Mouse (Mus musculus): ENCODE measurements around the gene Etv4.

Etv4 gene

DNA sequence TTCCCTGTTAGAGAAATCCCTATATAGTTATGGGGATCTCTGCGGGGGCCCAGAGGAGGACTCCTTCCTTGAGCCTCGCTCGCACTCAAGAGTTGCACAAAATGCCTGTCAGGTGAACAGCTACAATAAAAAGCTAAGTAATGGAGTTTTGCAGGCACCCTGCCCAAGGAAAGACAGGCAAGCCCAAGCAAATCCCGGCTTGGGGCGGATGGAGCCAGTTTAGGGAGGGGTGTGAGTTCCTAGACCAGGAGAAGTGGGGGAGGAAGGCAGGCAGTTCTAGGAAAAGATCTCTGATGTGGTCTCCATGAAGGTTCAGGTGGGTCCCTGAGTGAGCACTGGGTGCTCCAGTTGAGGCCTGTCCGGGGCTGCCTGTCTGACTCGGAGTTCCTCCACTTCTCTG lies 1.5 kb upstream of the Etv4 start:
- in situ Hi-C loops (cut with MboI, MseI), result no loop called here

GRCm38 (mm10) chr11:101785852-101786205 lies 658 bp upstream of the Etv4 start:
- in situ Hi-C loops (cut with MboI, MseI), result no loop called here

DNA sequence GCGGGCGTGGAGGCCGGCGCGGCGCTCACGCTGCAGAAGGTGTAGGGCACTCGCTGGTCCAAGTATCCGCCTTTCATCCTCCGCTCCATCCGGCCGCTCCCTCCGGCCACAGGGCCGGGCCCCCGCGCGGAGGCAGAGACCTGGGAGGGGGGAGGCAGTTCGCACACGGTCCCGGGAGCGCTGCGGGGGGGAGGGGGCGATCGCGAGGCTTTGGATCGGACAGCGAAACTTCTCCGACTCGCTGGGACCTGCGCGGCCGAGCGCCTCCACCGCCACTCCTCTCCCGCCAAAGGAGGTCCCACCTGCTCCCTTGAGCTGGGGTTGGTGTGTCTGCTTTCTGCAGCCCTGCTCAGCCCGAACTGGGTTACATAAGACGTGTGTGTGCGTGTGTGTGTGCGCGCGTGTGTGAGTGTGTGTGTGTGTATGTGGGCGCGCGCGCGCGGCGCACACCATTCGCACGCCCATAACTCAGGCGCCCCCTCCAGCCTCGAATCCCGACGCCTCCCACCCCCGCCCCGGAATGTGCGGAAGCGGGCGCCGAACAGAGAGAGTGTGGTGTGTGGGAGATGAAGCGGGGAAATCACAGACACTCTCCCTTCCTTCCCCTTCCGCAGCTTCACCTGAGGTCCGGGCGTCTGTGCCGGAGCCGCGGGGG lies 556 bp downstream of the Etv4 start:
- in situ Hi-C loops (cut with MboI, MseI), result no loop called here

DNA sequence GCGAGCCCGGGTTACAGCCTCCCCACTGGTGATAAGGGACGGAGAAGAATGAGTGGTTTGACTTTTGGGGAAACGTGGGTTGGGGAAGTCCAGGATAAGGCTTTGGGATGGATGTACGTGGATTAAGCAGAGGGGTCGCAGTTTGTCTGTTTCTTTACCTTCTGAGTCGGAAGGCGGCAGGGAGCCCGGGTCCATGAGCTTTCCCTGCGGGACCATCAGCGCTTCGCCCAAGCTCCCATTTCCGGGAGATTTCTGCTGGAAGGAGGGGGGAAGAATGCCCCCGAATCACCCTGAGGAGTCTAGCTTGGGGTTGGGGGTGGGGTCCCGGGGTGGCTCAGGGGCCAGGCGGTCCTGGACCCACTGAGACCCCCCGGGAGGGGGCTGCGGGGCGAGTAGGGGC lies 1.1 kb downstream of the Etv4 start:
- in situ Hi-C loops (cut with MboI, MseI), result no loop called here

DNA sequence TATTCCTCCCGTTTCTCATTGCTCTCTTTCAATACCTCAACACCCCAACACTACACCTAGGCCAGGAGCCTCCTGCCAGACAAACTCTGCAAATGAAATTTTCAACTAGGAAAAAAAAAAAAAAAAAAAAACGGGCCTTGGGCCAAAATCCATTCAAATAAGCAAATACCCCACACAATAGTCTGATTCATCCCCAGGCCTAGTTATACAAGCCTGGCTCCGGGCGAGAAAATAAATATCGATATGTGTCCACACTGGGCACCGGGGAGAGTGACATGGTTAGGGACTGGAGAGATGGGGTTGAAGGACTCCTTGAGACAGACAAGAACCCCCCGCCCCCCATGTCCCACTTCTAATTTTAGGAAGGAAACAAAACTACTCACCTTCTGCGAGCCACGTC lies 1.6 kb downstream of the Etv4 start:
- in situ Hi-C loops (cut with MboI, MseI), result no loop called here

- in situ Hi-C loops (cut with MboI, MseI), result no loop called here
Measured at GRCm38 (mm10) chr11:101783135-101783534, 2.0 kb downstream of the Etv4 start.

GRCm38 (mm10) chr11:101776846-101777245 lies 8.3 kb downstream of the Etv4 start:
- in situ Hi-C loops (cut with MboI, MseI), result no loop called here

DNA sequence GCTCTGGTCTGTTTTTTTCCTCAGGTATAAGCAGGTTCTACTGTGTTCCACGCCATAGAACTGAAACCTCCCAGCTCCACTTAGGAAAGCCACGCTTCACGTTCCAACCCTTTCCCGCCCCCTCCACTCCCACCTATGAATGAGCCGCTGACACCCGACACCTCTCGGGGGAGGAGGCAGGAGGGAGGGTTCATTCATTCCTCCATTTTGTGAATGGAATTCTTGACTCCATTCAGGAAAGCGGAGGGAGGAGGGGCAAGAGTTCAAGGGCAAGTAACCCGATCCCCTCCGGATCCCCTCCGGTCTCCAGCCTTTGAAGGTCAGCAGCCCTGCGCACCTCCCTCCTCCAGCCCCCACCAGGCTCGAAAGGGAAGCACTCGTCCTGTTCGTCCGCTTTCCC lies 12.7 kb downstream of the Etv4 start:
- in situ Hi-C loops (cut with MboI, MseI), result no loop called here

GRCm38 (mm10) chr11:101772027-101772426 lies 13.1 kb downstream of the Etv4 start:
- in situ Hi-C loops (cut with MboI, MseI), result no loop called here

GRCm38 (mm10) chr11:101770266-101770665 lies 14.9 kb downstream of the Etv4 start:
- in situ Hi-C loops (cut with MboI, MseI), result no loop called here

DNA sequence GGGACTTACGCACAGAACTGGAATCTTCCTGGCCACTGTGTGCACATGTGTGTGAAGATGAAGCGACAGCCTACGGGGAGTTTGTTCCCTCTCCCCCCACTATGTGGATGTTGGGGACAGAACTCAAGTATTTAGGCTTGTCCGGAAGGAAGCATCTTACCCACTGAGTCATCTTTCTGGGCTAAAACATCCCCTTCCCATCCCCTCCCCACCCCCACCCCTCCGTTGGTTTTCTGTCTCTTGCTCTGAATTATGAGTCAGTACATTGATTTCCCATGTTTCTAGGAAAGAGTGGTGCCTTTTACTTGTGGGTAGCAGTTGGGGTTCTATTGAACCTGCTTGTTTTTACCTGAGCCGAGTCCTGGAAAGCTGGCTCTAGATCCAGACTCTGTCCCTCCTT lies 16.4 kb downstream of the Etv4 start:
- in situ Hi-C loops (cut with MboI, MseI), result no loop called here

DNA sequence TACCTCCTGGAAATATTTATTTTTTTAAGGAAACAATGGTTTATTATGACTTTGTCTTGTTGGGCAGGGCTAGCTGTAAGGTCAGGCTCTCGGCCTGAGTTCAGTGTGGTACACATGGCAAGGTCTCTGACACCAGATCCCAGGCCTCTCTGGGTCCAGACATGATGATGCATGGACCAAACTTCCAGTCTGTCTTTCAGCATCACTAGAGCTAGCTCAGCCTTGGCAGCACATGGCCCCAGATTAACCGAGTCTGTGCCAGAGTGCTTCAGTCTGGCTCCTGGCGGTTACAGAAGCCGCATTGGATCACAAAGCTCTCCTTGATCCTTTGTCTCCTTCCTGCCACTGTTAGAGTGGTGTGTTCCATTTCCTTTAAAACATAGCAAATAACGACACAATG lies 17.8 kb downstream of the Etv4 start:
- in situ Hi-C loops (cut with MboI, MseI), result no loop called here

DNA sequence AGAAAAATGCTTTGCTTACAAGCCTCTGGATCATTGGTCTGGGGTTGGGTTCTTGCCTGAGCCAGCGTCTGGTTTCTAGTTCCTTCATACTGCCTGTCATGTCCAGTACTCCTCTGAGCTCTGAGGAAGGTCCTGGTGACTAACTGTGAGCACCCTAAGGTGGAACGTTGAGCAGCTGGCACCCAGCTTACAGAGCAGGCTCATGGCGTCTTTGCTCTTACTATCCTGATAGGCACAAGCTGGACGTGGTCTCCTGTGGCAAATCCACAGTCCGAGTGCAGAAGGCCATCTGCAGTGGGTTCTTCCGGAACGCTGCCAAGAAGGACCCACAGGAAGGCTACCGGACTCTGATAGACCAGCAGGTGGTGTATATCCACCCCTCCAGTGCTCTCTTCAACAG lies 20.6 kb downstream of the Etv4 start:
- in situ Hi-C loops (cut with MboI, MseI), result no loop called here

DNA sequence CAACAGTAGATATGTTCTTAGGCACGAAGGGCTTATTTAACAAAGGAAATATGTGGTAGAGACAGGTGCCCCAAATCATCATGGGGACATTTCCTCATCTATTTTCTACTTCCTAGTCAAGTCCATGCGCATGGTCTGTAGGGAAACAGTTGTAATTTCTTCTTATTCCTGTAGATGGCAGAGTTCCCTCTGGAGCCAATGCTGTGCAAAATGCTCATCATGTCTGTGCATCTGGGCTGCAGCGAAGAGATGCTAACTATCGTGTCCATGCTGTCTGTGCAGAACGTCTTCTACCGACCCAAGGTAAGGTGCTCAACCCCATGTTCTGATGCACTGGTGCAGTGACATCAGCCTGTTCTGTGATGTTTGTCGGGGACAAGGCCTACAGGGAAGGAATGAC lies 21.4 kb downstream of the Etv4 start:
- in situ Hi-C loops (cut with MboI, MseI), result no loop called here

DNA sequence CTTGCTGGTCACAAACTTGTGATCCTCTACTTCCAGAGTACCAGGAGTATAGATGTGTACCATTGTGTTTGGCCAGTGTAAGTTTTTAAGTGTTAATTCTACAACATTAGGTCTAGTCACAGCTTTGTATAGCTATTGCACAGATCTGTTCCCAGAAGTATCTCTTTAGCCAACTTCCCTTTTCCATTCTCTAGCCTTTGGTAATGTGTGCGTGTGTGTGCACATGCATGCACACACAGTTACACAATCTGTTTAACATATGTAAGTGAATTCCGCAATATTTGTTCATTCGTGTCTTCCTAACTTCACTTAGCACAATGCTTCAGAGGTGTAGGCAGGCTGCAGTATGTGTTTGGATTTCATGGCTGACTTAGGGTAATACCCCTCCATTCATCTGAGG lies 25.6 kb downstream of the Etv4 start:
- in situ Hi-C loops (cut with MboI, MseI), result no loop called here

DNA sequence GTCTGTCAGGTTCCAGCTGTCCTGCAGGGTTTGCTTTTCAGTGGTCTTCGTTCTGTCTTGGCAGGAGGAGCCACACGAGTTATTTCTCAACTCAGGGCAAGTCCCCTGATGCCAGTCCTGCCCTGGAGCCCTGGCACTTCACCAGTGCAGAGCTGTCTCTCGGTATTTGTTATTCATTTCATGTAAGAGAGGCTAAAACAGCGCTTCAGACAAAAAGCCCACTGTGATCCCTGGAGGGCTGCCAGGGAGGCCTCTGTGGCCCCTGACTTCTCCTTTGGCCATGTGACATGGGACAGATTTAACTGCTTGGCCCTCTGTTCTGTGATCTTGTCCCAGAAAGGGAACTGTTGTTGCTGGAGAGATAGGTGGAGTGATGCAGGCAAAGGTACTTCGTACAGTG lies 26.7 kb downstream of the Etv4 start:
- in situ Hi-C loops (cut with MboI, MseI), result no loop called here

DNA sequence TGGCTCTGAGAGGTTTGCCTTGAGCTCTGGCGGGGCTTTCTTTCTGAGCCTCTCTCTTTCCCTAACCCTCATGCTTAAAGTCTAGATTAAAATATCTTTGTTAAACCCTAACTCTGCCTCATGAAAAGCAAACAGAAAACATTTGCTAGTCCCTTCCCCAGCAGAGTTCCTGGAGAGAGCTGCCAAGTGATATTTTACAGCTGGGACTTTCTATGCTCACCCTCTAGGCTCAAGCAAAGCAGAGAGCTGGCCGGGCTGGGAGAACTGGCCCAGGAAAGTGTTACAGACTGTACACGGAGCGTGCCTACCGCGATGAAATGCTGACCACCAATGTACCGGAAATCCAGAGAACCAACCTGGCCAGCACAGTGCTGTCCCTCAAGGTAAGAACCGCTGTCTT lies 27.8 kb downstream of the Etv4 start:
- in situ Hi-C loops (cut with MboI, MseI), result no loop called here

- in situ Hi-C loops (cut with MboI, MseI), result no loop called here
Measured at GRCm38 (mm10) chr11:101756616-101757015, 28.6 kb downstream of the Etv4 start.

GRCm38 (mm10) chr11:101733596-101733995 lies 51.6 kb downstream of the Etv4 start:
- in situ Hi-C loops (cut with MboI, MseI), result loop anchor here (5.0 kb wide), 1 partner anchor 71 kb away; no protein-coding TSS in a partner anchor

GRCm38 (mm10) chr11:101732518-101733440 lies 52.4 kb downstream of the Etv4 start, which contains the start of gene Dhx8:
Gene Dhx8 (plus strand): TSS chr11:101732919.
- in situ Hi-C loops (cut with MboI, MseI), result loop anchor here (5.0 kb wide), 1 partner anchor 70 kb away; no protein-coding TSS in a partner anchor

DNA sequence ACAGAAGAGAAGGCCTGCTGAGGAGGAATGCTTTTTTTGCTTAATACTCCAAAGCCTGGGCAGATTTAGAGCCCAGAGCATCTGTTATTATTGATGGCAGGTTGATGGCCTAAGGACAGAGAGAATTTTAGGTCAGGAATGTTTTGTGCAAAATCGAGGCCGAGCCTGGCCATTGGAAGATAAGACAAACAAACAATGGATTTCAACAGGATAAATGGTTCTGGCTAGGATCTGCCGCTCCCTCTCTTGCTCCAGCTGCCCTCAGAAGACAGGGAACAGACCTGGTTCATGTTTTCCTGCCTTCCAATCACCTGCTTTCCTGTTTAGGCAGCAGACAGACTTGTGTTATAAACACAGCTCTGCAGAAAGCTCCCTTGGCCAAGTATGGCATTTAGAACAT lies 55.9 kb downstream of the Etv4 start:
- in situ Hi-C loops (cut with MboI, MseI), result no loop called here

GRCm38 (mm10) chr11:101726765-101727164 lies 58.4 kb downstream of the Etv4 start:
- in situ Hi-C loops (cut with MboI, MseI), result no loop called here

GRCm38 (mm10) chr11:101725043-101725442 lies 60.1 kb downstream of the Etv4 start:
- in situ Hi-C loops (cut with MboI, MseI), result no loop called here
